Mouse (Mus musculus) cerebellum, postnatal 36 days (tissue): ENCODE results near the gene Hacd4.
"Not testable (repeated sequence)": the region's sequence is repeated elsewhere in the genome, so short reads cannot be mapped to it uniquely, and the experiment has no call there.

Experiments used
- DNase-seq, 2 experiments: peaks; one replicate each; pipeline ENCODE4 v3.0.0; 2021 to 2022; ENCODE audit warnings: mixed read lengths in 2 of 2

The Hacd4 gene

DNA sequence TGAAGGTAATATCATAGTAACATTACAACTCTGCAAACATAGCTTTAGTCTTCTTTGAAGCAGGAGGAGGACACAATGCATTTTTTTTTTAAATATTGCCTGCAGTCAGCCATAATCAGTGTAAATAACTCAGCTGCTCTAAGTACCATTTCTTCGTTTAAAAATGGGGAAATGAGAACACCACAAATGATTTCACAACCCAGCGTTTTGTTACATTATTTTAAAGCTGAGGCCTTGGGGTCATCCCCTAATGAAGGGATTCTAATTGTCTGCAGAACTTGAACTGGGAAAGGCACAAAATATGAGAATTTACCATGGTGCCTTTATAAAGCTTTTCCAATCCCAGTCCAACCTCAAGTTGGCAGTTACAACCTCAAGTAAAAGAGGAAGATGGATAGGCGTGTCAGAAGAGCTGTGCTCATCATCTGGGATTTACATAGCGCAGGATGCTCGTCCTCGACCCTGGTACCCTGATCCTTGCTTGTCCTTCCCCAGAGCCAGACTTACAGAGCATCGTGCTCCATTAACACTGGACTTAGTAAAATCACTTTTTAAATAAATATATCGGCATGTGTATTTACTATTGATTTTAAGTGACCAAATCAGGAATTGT is 6.2 kb downstream of the Hacd4 start:
- DNase-seq: no peak

DNA sequence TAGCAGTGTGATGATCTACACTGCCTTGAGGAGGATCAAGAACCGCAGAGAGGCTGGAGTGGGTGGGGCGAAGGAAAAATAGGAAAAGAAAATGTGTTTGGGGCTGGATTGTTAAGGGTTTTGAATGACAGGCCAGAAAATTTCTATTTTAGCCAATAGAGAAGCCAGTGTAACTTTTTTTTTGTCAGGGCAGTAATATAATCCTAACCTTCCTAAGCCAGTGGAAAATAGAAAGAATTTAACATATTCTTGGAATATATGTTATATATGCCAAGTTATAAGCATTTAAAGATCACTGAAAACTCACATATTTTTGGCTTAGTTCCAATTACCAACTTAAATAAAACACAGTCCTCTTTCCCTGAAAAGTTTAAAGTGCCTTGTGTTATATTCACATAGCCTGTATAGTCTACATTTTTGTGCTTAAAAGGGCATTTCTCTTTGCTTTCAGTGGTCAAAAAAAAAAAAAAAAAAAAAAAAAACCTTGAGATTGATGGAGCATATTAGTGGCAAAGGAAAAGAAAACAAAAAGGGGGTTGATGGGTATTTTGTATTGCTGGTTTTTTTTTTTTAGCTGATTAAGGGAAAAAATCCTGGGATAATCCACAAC is 11.0 kb downstream of the Hacd4 start:
- no peak for DNase-seq

DNA sequence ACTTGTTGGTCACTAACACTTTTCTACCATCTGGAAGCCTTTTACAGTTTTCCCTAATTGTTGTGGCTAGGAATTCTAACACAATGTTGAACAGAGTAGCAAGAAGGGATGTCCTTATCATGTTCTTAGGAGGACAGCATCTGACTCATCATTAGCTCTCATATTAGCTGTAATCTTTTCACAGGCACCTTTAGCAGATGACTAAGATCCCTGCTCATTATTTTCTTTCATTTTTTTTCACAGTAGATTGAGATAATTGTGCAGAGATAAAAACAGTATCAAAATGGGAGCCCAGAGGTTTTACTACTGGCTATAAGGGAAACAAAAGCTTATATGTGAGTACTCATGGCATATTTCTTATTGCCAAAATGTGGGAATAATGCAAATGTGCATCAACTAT is 14.2 kb downstream of the Hacd4 start:
- DNase-seq: no peak

DNA sequence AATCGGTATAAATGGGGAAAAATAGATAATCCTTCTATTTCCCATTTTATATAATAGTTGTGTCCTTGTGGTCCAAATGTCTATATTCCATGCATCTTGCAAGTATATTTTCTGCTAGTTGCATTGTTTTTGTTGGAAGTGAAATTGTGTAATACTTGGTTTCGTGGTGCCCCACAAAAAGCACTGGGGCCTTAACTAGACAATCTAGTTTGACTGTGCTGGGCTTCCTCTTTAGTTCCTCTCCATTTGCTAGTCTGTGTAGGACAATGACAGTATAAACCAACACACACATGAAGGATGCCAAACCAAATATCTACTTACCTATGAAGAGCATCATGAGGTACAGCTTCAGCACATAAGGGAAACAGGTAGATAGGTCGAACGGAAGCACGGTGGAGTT is 19.4 kb downstream of the Hacd4 start:
- DNase-seq: no peak

DNA sequence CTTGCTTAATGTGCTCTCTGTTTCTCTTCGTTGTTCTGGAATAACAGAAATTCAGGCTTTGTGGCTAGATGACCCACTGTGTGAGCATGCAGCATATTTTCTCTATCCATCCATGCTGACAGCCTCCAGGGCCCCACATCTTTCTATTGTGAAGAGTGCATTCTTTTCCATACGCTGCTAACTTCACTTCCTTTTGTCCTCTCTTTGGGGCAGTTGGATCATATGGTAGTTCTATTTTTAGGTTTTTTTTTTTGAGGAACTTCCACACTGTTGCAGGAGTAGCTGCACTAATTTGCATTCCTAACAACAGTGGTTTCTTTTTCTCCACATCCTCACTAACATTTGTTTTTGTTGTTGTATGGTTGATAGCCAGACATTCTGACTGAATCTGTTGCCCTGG is 23.7 kb downstream of the Hacd4 start:
- no peak for DNase-seq

DNA sequence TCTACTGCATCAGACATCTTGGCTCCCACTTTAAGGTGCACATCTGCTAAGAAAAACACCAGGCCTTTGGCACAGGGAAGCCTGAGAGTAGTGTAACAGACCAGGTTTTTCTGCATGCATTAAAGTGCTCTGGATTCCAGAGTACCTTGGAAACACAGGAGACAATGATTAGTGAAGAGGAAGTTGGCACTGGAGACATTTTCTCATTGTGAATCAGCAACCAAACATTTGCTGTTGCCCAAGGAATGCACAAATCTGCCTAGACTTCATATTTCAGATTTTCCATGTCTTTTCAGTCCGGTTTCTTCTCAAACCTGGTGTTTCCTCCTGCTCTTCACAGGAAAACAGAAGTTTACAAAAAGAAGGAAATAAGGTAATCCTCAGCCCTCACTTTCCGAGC is 26.4 kb downstream of the Hacd4 start:
- no peak for DNase-seq

DNA sequence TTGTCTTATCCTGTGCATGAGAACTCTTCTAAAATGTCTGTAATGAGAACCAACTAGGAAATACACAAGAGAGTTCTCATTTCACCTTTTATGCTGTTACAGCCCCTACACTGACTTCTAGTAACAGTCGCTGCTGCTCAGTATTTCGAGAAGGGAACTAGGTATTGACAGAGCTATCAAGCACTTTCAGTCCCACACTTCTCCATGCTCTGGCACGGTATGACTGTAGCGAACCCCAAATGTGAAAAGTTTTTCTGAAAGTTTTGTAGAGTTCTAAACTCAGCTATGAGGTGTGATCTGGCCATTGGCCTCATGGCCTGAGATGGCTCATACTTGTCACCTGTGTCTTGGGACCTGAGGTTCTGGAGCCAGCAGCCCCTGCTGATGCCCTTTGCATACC is 29.4 kb downstream of the Hacd4 start:
- no peak for DNase-seq

DNA sequence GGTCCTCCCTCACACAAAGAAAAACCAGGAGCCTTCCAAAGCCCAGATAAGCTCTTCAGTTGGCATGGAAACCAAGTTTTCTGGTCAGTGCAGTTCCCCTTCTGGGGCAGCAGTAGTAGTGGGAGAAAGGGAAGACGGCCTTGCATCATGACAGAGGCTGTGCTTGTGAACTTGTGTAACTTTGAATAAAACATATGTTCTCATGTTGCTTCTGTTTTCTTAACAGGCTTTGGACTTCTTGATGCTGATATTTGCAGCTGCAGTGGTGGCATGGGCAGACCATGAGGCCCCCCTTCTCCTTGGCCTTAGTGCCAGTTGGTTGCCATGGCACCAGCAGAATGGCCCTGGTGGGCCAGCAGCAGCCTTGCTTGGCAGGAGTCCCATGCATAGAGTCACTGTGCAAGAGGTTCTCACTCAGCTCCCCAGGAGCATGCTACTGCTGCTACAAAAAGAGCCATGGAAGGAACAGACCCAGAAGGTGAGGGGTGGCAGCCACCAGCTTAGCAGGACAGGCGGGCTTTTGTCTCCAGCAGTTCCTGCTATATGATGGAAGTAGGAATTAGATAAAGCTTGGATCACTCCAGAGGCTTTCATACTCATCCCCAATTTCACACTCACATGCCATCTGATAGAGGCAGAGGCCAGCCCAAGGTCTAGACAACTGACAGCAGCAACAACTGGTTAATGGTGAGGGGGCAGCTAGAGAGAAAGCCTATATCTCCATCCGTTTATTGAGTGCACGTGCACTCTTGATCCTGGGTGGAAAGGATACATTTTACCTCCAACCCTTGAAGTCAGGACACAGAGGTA is 31.6 kb downstream of the Hacd4 start:
- peak; percentile 13 to 21 for DNase-seq

DNA sequence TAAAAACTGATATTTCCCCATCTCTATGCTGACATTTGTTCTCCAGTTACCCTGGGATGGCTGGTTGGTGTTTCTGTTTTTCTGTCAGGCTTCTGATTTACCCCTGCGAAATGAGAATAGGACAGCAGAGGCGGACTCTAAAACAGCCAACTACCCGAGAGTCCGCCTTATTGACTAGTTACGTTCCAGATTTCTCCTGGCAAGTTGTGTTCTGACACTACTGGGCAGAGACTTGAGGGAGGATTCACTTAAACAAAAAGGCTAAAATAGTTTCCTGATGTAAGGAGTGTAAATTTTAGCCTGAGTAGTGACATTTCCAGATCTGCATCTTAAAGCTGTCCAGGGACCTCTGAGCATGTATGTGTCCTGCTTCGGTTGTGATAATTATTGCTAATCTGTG is 35.8 kb downstream of the Hacd4 start:
- DNase-seq: no peak

DNA sequence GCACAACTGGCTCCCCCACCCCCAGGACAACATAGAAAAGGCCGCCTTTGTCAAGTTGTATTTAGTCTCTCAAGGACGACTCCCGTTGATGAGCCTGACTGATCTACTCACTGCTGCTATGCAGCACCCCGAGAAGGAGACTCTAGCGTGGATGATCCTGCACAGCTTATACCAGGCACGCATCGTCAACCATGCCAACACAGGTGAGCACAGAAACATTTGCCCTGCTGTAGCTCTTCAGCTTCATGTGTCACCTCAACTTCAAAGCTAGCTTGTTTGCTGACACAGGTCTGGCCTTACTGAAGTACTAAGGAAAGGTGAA is 37.8 kb downstream of the Hacd4 start:
- DNase-seq: no peak

DNA sequence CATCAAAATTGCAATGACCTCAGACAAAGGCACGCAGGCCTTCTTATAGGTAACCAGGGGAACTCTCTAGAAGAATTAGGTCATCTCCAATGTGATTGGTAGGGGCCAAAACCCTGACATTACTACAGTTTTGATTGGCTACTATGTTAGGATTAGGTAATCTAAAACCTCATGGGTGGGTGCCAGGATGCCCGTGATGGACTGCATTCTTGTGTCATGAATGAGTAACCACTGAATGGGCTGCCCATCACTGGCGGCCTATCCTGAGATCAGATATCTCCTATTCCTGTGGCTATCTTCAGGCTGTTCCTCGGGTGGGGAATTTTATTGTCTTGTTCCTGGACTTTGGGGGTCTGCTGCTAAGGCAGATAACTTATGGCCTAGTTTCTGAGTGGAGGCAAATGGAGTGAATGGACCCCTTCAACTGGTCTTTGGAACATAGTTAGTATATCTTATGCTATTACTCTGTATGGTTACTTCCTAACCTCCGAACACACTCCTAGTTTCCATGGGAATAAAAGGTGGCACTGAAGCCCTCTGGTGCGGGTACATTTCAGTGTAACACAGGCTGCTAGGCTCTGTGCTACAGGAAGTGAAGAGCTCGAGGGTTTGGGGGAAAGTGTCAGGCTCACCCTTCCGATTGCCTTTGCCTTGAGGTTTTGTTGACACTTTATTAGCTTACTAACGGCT is 38.3 kb downstream of the Hacd4 start:
- DNase-seq: no peak

DNA sequence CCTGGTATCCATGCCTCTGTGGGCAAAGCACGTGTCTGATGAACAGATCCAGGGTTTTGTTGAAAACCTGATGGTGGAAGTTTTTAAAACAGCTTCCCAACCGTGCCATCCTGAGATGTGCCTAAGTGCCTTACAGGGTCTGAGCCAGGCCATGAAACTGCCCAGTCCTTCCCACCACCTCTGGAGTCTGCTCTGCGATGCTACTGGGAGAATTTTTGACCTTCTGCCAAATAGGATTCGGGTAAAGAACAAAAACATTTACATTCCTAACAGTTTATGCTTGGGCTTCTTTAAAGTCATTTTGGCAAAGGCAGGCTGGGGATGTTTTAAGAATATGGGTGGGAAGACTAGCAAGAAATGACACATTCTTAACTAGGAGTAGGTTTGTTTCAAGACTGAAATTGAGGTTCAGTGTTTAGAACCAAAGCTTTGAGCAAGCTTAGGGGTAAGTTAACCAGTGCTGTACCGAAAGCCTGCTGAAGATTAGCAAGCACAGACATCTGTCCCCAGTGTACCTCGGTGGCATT is 41.7 kb downstream of the Hacd4 start:
- DNase-seq: no peak

DNA sequence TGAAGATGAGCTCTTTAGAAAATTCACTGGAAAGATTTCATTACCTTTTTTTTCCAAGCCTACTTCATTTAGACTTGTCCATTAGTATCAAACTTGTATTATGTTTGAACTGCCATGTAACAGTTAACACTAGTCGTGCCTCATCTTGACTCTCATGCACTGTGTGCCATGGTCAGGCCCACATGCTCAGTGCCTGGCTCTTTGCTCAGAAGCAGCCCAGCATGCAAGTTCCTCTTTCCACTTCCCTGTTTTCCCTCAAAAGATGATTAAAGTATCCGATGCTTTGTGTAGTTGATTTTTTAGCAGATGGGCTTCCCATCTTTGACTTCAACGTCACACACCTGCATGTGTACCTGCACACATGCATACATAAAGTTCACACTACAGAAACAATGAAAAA is 43.0 kb downstream of the Hacd4 start:
- DNase-seq: no peak

DNA sequence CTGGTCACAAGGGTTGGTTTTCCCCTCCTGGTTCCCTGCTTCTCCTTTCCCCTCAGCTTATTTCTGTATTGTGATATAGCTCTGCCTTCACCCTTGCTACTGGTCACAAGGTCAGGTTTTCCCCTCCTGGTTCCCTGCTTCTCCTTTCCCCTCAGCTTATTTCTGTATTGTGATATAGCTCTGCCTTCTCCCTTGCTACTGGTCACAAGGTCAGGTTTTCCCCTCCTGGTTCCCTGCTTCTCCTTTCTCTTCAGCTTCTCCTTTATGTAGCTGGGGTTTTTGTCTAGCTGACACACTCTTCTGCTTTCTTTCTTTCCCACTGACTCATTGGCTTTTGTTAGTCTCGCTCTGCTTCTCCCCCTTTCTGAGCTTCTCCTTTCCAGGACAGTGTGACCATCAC is 48.1 kb downstream of the Hacd4 start:
- DNase-seq: not testable (repeated sequence)

DNA sequence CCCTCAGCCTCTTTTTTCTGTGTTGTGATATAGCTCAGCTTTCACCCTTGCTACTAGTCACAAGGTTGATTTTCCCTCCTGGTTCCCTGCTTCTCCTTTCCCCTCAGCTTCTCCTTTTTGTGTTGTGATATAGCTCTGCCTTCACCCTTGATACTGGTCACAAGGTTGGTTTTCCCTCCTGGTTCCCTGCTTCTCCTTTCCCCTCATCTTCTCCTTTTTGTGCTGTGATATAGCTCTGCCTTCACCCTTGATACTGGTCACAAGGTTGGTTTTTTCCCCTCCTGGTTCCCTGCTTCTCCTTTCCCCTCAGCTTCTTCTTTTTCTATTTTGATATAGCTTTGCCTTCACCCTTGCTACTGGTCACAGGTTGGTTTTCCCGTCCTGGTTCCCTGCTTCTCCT is 48.7 kb downstream of the Hacd4 start:
- no peak for DNase-seq

DNA sequence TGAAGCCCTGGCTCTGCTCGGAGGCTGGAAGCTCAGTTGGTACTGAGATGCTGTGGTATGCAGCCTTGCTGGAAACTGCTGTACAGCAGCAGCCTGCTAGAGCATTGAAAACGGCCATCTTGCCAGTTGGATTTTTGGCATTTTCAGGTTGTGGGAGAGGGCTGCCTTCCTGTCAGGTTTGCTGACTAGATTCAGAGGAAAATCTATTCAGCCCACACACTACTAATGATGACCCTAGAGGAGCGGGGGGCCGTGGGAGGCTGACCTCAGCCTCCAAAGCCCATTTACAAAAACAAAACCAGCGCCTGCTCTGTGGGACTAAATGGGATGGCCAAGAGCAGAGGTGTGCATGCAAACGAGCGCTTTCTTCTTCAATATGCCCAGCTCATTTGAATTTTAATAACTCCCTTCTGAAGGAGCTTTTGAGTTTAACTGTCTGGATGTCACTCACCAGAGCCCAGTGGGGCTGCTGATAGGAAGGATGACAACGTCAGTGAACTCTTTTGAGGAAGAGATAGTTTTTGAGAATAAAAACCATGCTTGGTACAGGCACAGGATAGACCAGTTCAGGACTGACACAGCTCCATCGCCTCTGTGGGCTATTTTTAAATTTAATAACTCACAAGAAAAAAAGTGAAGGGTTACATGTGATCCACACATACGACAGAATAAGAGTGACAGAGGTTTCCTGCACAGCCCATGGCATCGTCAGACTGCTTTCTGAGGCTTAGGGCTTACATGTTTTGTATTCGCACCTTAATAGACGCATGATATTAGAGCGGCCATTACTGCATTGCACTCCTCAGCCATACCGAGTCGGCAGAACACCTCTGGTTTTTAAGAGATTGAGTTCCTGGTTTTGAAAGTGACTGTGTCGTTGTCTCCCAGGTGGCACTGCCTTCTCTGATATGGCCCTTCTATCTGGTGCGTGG is 66.2 kb downstream of the Hacd4 start:
- DNase-seq: no peak

DNA sequence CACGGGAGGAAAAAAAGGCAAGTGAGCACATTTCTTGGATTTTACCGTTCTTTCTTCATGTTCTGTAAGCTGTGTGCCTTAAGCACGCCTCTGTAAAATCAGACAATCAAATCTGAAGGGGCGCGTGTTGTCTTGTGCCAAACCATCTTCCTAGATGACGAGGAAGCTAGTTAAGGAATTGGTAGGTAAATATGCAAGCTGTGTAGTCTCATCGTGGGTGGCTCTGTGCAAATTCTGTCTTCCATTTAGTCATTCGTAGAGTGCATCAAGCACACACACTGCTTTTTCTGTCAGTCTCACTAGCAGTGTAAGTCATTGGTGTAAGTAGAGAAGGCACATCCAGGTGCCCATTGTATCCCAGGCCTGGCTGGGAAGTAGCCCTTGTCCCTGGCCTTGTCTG is 67.9 kb downstream of the Hacd4 start:
- DNase-seq: no peak

DNA sequence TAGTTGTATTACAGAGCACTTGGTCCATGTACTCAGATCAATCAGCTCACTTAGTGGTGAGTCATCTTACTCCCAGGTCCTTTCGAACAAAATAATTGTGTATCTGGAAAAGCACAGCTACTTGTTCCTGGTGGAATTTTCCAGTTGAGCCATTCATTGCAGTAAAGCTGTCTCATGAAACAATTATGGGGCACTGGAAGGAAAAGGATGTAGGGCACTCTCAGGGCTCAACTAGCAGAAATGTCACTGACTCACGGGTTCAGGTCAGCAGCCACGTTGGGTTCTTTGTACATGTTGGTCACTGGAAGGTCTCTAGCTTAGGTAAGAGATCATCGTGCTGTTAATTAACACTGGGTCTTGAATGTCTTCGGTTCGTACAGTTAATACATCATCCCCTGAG is 68.8 kb downstream of the Hacd4 start:
- DNase-seq: no peak

DNA sequence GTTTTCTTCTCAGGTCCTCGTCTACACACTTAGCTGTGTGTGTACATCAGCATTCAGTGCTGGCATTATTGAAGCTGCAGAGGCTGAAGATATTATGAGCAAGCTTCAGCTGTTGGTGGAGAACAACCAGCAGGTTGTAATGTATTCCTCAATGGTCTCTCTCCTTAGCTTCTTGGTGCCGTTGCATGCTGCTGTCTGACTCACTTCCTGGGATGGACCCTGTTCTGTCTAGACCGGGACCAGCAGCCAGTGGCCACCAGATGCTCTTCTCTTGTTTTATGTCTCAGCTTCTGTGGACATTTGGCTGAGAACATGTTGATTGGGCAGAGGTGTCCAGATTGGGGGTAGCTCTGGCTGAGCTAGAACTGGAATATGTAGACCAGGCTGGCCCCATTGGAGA is 81.3 kb downstream of the Hacd4 start:
- no peak for DNase-seq

DNA sequence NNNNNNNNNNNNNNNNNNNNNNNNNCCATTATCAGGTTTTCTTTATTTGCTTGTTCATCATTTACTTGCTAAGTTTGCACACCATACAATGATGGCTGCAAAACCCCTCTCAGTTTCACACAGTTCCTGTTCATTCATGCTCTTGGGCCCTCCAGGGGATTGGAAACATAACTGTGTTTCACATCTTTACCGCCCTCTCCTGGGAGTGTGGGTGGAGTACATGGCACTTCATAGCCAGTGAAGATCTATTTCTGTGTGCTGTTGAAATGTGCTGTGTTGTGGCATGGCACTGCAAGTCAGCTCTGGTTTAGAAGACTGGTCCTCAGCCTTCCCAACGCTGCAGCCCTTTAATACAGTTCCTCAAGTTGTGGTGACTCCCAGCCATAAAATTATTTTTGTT is 82.1 kb downstream of the Hacd4 start:
- DNase-seq: no peak

DNA sequence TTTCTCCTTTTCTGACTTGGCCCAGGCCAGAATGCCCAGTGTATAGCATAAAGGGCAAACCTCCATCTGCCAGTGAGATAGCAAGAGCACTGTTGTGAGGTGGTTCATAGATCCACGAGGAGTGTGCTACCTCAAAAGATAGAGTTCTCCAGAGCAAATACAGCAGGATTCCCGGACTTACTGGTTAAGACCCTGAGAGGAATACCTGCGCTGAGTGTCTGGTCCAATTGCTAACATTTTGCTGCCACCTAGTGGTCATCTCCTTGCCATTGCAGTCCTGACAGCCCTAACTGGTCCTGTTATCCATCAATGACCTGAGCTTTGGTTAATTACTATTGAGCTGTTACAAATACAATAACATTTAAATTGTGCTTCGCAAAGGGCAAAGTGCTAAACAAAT is 87.8 kb downstream of the Hacd4 start:
- peak; percentile 52 to 75 for DNase-seq
